Comparison of ENCODE assay signal across 15 mouse cellular contexts in the genomic region with DNA sequence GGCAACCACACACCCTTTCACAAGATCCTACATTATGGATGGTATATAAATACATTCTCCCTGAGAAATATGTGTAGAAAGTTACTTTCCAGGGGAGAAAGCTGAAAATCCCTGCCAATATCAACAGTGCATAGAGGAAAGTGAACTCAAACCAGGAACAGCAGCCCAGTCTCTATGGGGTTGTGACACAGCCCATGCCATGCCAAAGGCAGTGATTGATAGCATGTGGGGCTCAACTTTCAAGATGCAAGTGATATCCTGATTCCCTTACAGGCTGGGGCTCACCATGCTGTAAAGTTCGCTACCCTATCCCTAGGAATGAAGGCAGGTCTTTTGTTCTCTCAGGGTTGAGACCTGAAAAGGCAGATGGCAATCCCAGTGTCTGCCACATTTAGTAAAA.
"Had no signal": no experiment of that assay in that cellular context is flagged by ENCODE, and none has a peak within 500 bp of the region (broad histone marks: within the 10 kb centered on the region; RNA-seq: fewer than 3 reads in every experiment).

No protein-coding gene starts in this region.

- H3K27ac ChIP-seq: limb, embryonic 13.5 days; liver, embryonic 14.5 days; midbrain, embryonic 15.5 days; neural tube, embryonic 13.5 days had no signal

- DNase-seq: kidney, adult 9 months; kidney, postnatal 36 days; left cerebral cortex, postnatal 4 days; lung, adult 18-20 months; lung, postnatal 36 days; retina, postnatal 1 day; right cerebral cortex, postnatal 4 days; spleen, adult 18-20 months; thymus, adult 18-20 months; thymus, postnatal 14 days had no signal

- H3K4me3 ChIP-seq: limb, embryonic 13.5 days; midbrain, embryonic 15.5 days; neural tube, embryonic 13.5 days had no signal

- H3K27me3 ChIP-seq: midbrain, embryonic 15.5 days; neural tube, embryonic 13.5 days had no signal

- H3K36me3 ChIP-seq: limb, embryonic 13.5 days; midbrain, embryonic 15.5 days; neural tube, embryonic 13.5 days had no signal

- H3K9ac ChIP-seq: limb, embryonic 13.5 days; liver, embryonic 14.5 days; midbrain, embryonic 15.5 days; neural tube, embryonic 13.5 days had no signal

- ATAC-seq: midbrain, embryonic 15.5 days had no signal

- H3K9me3 ChIP-seq: limb, embryonic 13.5 days; midbrain, embryonic 15.5 days; neural tube, embryonic 13.5 days had no signal

- H3K4me2 ChIP-seq: limb, embryonic 13.5 days; midbrain, embryonic 11.5 days; midbrain, embryonic 15.5 days; neural tube, embryonic 13.5 days had no signal

- H3K4me1 ChIP-seq: limb, embryonic 13.5 days; midbrain, embryonic 15.5 days; neural tube, embryonic 13.5 days had no signal
